Mouse (Mus musculus) C3H10T1/2 (cell line): ENCODE data around the gene Rnaseh2a. TPM values are rescaled to one million over a fixed set of nuclear protein-coding genes. Genes with fewer than 3 reads are reported as not detected.

Experiments used
- polyA plus RNA-seq, 2 experiments: library from polyadenylated mRNA; unstranded; fragments of >200 nt; fragmentation: generic; extraction: Trizol; gene quantifications; one replicate each; pipeline ENCODE4 v1.2.1; 2012; ENCODE audit warnings: missing spikeins in 2 of 2

Gene Rnaseh2a
- 100 to 1,000 TPM in 1 of 2 experiments, 10 to 100 TPM in 1; 85.1 to 248 TPM for polyA plus RNA-seq

GRCm38 (mm10) chr8:84969241-84970134, at the start of gene Rnaseh2a, which contains the start of the genes Gm49661 and Prdx2:
Gene Rnaseh2a (minus strand): TSS chr8:84969767.
Gene Gm49661 (minus strand): TSS chr8:84969433.
Gene Prdx2 (plus strand): TSS chr8:84969587.

GRCm38 (mm10) chr8:85014431-85014830, 44.9 kb upstream of the Rnaseh2a start, which contains the start of gene Best2:
Gene Best2 (minus strand): TSS chr8:85014531.

GRCm38 (mm10) chr8:84990349-84990748, 20.8 kb upstream of the Rnaseh2a start, which contains the start of gene Hook2:
Gene Hook2 (plus strand): TSS chr8:84990603.

GRCm38 (mm10) chr8:84978248-84978940, 8.8 kb upstream of the Rnaseh2a start, which contains the start of gene Junb:
Gene Junb (minus strand): TSS chr8:84978718.

GRCm38 (mm10) chr8:84946528-84947240, 22.9 kb downstream of the Rnaseh2a start, which contains the start of gene Rtbdn:
Gene Rtbdn (plus strand): TSS chr8:84946991.

GRCm38 (mm10) chr8:84936962-84937546, 32.5 kb downstream of the Rnaseh2a start, which contains the start of gene Mast1:
Gene Mast1 (minus strand): TSS chr8:84937359.

GRCm38 (mm10) chr8:84908421-84909161, 61.0 kb downstream of the Rnaseh2a start, which contains the start of gene Dnase2a:
Gene Dnase2a (plus strand): TSS chr8:84908560.

Other genes starting within 250 kb of the Rnaseh2a start
- 10 to 100 TPM in 1 of 2 experiments, 1 to 10 TPM in 1; 8.1 to 10.0 TPM for gene G430095P16Rik, start 246.8 kb downstream of the Rnaseh2a start, polyA plus RNA-seq
- gene Nfix, start 169.4 kb downstream of the Rnaseh2a start, polyA plus RNA-seq = 100 to 1,000 TPM in 1 of 2 experiments, 10 to 100 TPM in 1; 92.3 to 315 TPM
- 10 to 100 TPM in 1 of 2 experiments, 1 to 10 TPM in 1; 2.8 to 12.6 TPM for gene Dand5, start 146.9 kb downstream of the Rnaseh2a start, polyA plus RNA-seq
- gene Gadd45gip1, start 138.2 kb downstream of the Rnaseh2a start, polyA plus RNA-seq = 10 to 100 TPM; 31.0 to 75.6 TPM
- gene Rad23a, start 129.1 kb downstream of the Rnaseh2a start, polyA plus RNA-seq = 10 to 100 TPM; 61.5 to 69.9 TPM
- 100 to 1,000 TPM; 585 to 801 TPM for gene Calr, start 122.8 kb downstream of the Rnaseh2a start, polyA plus RNA-seq
- gene Farsa, start 112.8 kb downstream of the Rnaseh2a start, polyA plus RNA-seq = 100 to 1,000 TPM in 1 of 2 experiments, 10 to 100 TPM in 1; 76.6 to 106 TPM
- 1 to 10 TPM in 1 of 2 experiments, under 1 TPM in 1; 0.08 to 3.1 TPM for gene Syce2, start 97.7 kb downstream of the Rnaseh2a start, polyA plus RNA-seq
- 10 to 100 TPM in 1 of 2 experiments, 1 to 10 TPM in 1; 4.6 to 16.7 TPM for gene Gcdh, start 75.8 kb downstream of the Rnaseh2a start, polyA plus RNA-seq
- under 1 TPM; 0.08 to 0.27 TPM for gene Klf1, start 67.8 kb downstream of the Rnaseh2a start, polyA plus RNA-seq
- 10 to 100 TPM; 11.5 to 17.3 TPM for gene Dnase2a, start 61.2 kb downstream of the Rnaseh2a start, polyA plus RNA-seq
- under 1 TPM in 1 of 2 experiments, not detected in 1; 0.06 TPM for gene Mast1, start 32.4 kb downstream of the Rnaseh2a start, polyA plus RNA-seq
- gene Rtbdn, start 22.8 kb downstream of the Rnaseh2a start, polyA plus RNA-seq = under 1 TPM in 1 of 2 experiments, not detected in 1; 0.05 TPM
- gene Gm49661, start 334 bp downstream of the Rnaseh2a start, polyA plus RNA-seq = not detected
- gene Prdx2, start 180 bp downstream of the Rnaseh2a start, polyA plus RNA-seq = 100 to 1,000 TPM; 723 to 905 TPM
- gene Junb, start 9.0 kb upstream of the Rnaseh2a start, polyA plus RNA-seq = 10 to 100 TPM; 27.0 to 43.6 TPM
- gene Hook2, start 20.8 kb upstream of the Rnaseh2a start, polyA plus RNA-seq = 1 to 10 TPM; 2.4 to 5.2 TPM
- under 1 TPM in 1 of 2 experiments, not detected in 1; 0.17 TPM for gene Best2, start 44.8 kb upstream of the Rnaseh2a start, polyA plus RNA-seq
- gene Asna1, start 55.5 kb upstream of the Rnaseh2a start, polyA plus RNA-seq = 100 to 1,000 TPM; 150 to 247 TPM
- gene Trir, start 57.1 kb upstream of the Rnaseh2a start, polyA plus RNA-seq = 100 to 1,000 TPM; 205 to 250 TPM
- gene Tnpo2, start 67.1 kb upstream of the Rnaseh2a start, polyA plus RNA-seq = 10 to 100 TPM in 1 of 2 experiments, 1 to 10 TPM in 1; 8.0 to 41.1 TPM
- gene Fbxw9, start 90.3 kb upstream of the Rnaseh2a start, polyA plus RNA-seq = 10 to 100 TPM; 11.0 to 31.1 TPM
- gene Gm5741, start 98.2 kb upstream of the Rnaseh2a start, polyA plus RNA-seq = under 1 TPM in 1 of 2 experiments, not detected in 1; 0.48 TPM
- 100 to 1,000 TPM in 1 of 2 experiments, 10 to 100 TPM in 1; 51.7 to 147 TPM for gene Dhps, start 102.0 kb upstream of the Rnaseh2a start, polyA plus RNA-seq
- gene Wdr83os, start 111.0 kb upstream of the Rnaseh2a start, polyA plus RNA-seq = 100 to 1,000 TPM; 149 to 151 TPM
- 10 to 100 TPM; 14.8 to 25.8 TPM for gene Wdr83, start 111.5 kb upstream of the Rnaseh2a start, polyA plus RNA-seq
- 10 to 100 TPM in 1 of 2 experiments, 1 to 10 TPM in 1; 6.8 to 20.5 TPM for gene Man2b1, start 113.5 kb upstream of the Rnaseh2a start, polyA plus RNA-seq
- gene Zfp791, start 153.3 kb upstream of the Rnaseh2a start, polyA plus RNA-seq = under 1 TPM in 1 of 2 experiments, not detected in 1; 0.05 TPM
- gene Cks1brt, start 182.2 kb upstream of the Rnaseh2a start, polyA plus RNA-seq = not detected